Mouse (Mus musculus) lung, postnatal 0 days (tissue): ENCODE measurements around the gene Neurog1. TPM values are rescaled to one million over a fixed set of nuclear protein-coding genes. Genes with fewer than 3 reads are reported as not detected.

Source experiments
- ATAC-seq: fragments of 200-750 bp; cut with Nextera tagmentation; 2 replicates; pipeline ENCODE4 v1.8.0; 2017; ENCODE audit warnings: moderate library complexity
- DNase-seq: peaks from one replicate; pipeline ENCODE4 v3.0.0-alpha.2; 2016; ENCODE audit warnings: low spot score
- H3K27ac ChIP-seq: fragments of 300-500 bp; sonication (generic); 2 replicates; pipeline ENCODE4 v1.5.1; 2014; ENCODE audit warnings: antibody characterized with exemption, mild to moderate bottlenecking, low read length, mixed read lengths
- H3K27me3 ChIP-seq: fragments of 300-500 bp; sonication (generic); replicated peaks from 2 replicates; pipeline ENCODE4 v1.6.1; 2014; ENCODE audit warnings: low read length, mixed read lengths; ENCODE audit not compliant: insufficient read depth
- H3K36me3 ChIP-seq: fragments of 300-500 bp; sonication (generic); 2 replicates; pipeline ENCODE4 v1.6.1; 2014; ENCODE audit warnings: low read length, mixed read lengths; ENCODE audit not compliant: insufficient read depth
- H3K4me1 ChIP-seq: fragments of 300-500 bp; sonication (generic); 2 replicates; pipeline ENCODE4 v1.6.1; 2014; ENCODE audit warnings: antibody characterized with exemption, low read depth, low read length, mixed read lengths; ENCODE audit not compliant: insufficient read depth
- H3K4me2 ChIP-seq: fragments of 300-500 bp; sonication (generic); replicated peaks from 2 replicates; pipeline ENCODE4 v1.6.1; 2014; ENCODE audit warnings: low read depth, mild to moderate bottlenecking, low read length, moderate library complexity, mixed read lengths
- H3K4me3 ChIP-seq: fragments of 300-500 bp; sonication (generic); 2 replicates; pipeline ENCODE4 v1.5.1; 2014; ENCODE audit warnings: low read depth, low read length
- H3K9ac ChIP-seq: fragments of 300-500 bp; sonication (generic); replicated peaks from 2 replicates; pipeline ENCODE4 v1.6.1; 2014; ENCODE audit warnings: low read depth, mild to moderate bottlenecking
- H3K9me3 ChIP-seq: fragments of 300-500 bp; sonication (generic); 2 replicates; pipeline ENCODE4 v1.6.1; 2016; ENCODE audit warnings: low read length, mixed read lengths
- CTCF ChIP-seq: IDR thresholded peaks from 2 replicates; pipeline ENCODE4 v1.5.1; 2016; ENCODE audit warnings: antibody characterized with exemption, mild to moderate bottlenecking
- EP300 ChIP-seq: IDR thresholded peaks from 2 replicates; pipeline ENCODE4 v1.6.1; 2016; ENCODE audit warnings: antibody characterized with exemption, mild to moderate bottlenecking, control low read depth
- WGBS: fragments of 180-500 bp; shearing (Covaris S2); extraction: QIAGEN DNeasy Blood & Tissue Kit; methylation state at CpG from one replicate; pipeline ENCODE4 v1.1.7; 2014; 5-methylcytosine and 5-hydroxymethylcytosine counted together
- polyA plus RNA-seq: library from polyadenylated mRNA; unstranded; fragments of >200 nt; fragmentation: Nextera tagmentation; extraction: Ambion mirVana; gene quantifications from 2 replicates; pipeline ENCODE4 v1.2.1, GENCODE M21; 2015

The Neurog1 gene
- polyA plus RNA-seq, 1 experiment from 2014 or later: not detected

DNA sequence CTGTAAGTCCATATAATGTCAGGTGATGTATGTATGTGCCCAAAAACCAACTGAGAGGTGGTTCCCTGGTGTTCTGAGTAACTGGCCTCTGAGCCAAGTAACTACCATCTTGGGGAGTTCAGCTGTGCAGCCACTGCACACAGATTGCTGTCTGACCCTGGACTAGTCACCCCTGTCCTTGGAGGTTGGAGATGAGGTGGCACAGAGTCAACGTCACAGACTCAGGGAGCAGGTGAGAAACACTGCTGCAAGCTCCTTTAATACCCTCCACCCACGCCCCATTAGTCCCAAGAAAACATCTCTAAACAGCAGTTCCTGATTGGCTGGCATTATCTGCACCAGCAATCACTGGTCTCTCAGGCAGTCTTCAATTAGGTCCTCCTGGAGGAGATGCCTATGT is 23.2 kb upstream of the Neurog1 start:
- ATAC-seq (no peak), DNase-seq (no peak)
- Histone ChIP-seq H3K4me2 (no peak overlapping the region), H3K9ac (no peak overlapping the region), H3K27ac (no peak overlapping the region), H3K27me3 (no peaks in the 10 kb centered on the region), H3K36me3 (no peaks in the 10 kb centered on the region), H3K4me3 (no peak overlapping the region), H3K4me1 (no peaks in the 10 kb centered on the region), H3K9me3 (no peaks in the 10 kb centered on the region)
- TF ChIP-seq CTCF: no peak
- TF ChIP-seq EP300: no peak
- 40% methylated on average over 2 of the region's 2 CpGs for WGBS

DNA sequence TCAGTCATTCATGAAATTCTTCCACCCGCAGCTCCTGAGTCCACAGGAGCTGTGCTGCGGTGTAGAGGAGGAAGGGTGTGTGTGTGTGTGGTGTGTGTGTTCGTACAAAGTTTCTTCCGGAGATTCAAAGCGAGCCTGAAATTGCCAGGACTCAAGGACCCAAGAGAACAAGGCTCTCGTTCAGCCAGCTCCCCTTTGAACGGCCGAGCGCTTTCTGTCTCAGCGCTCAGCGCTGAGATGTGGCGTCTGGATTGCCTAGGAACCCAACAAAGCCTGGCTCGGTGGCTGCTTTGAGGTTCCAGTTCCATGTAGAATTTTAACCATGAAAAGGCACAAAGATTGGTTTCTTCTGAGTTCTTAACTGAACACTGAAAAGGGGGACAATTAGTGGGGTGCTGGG is 18.2 kb upstream of the Neurog1 start:
- DNase-seq (no peak), ATAC-seq (no peak)
- Histone ChIP-seq H3K4me1 (no peaks in the 10 kb centered on the region), H3K4me3 (no peak overlapping the region), H3K27me3 (no peaks in the 10 kb centered on the region), H3K4me2 (no peak overlapping the region), H3K36me3 (no peaks in the 10 kb centered on the region), H3K9ac (no peak overlapping the region), H3K9me3 (no peaks in the 10 kb centered on the region), H3K27ac (no peak overlapping the region)
- WGBS: 45% methylated on average over 13 of the region's 13 CpGs
- no peak for TF ChIP-seq EP300
- TF ChIP-seq CTCF: no peak

GRCm38 (mm10) chr13:56267396-56267795 is 15.4 kb upstream of the Neurog1 start:
- DNase-seq: no peak
- Histone ChIP-seq H3K36me3 (no peaks in the 10 kb centered on the region), H3K4me1 (no peaks in the 10 kb centered on the region), H3K4me3 (no peak overlapping the region), H3K4me2 (no peak overlapping the region), H3K27ac (no peak overlapping the region), H3K9ac (no peak overlapping the region), H3K27me3 (no peaks in the 10 kb centered on the region), H3K9me3 (no peaks in the 10 kb centered on the region)
- ATAC-seq: no peak
- 71% methylated on average over 4 of the region's 4 CpGs for WGBS
- TF ChIP-seq EP300: no peak
- peak; percentile 32; the same call in 1 of the 2 replicates for TF ChIP-seq CTCF

- WGBS: 36% methylated on average over 8 of the region's 8 CpGs
- H3K9me3 ChIP-seq: no peaks in the 10 kb centered on the region
- no peaks in the 10 kb centered on the region for H3K4me1 ChIP-seq
- ATAC-seq: peak; percentile 41; the same call in 1 of the 2 replicates
- no peaks in the 10 kb centered on the region for H3K27me3 ChIP-seq
- H3K4me3 ChIP-seq: no peak overlapping the region
- peak; percentile 66 for DNase-seq
- H3K36me3 ChIP-seq: no peaks in the 10 kb centered on the region
- H3K9ac ChIP-seq: no peak overlapping the region
- no peak overlapping the region for H3K27ac ChIP-seq
- no peak overlapping the region for H3K4me2 ChIP-seq
- peak; percentile 72 for TF ChIP-seq CTCF
- TF ChIP-seq EP300: no peak
Measured at GRCm38 (mm10) chr13:56266435-56266834, 14.5 kb upstream of the Neurog1 start.

GRCm38 (mm10) chr13:56265661-56266060 is 13.7 kb upstream of the Neurog1 start:
- Histone ChIP-seq H3K27ac (no peak overlapping the region), H3K9me3 (no peaks in the 10 kb centered on the region), H3K27me3 (0 out of 2 replicates have a peak, but pooled peaks cover 6% of the 10 kb centered on the region), H3K4me1 (no peaks in the 10 kb centered on the region), H3K4me3 (no peak overlapping the region), H3K9ac (no peak overlapping the region), H3K4me2 (no peak overlapping the region), H3K36me3 (no peaks in the 10 kb centered on the region)
- DNase-seq (no peak), ATAC-seq (no peak)
- TF ChIP-seq EP300 (no peak), CTCF (no peak)
- WGBS: 51% methylated on average over 5 of the region's 5 CpGs

- 35% methylated on average over 4 of the region's 4 CpGs for WGBS
- ATAC-seq (no peak), DNase-seq (no peak)
- Histone ChIP-seq H3K4me2 (no peak overlapping the region), H3K27me3 (peaks cover 38% of the 10 kb centered on the region), H3K9ac (no peak overlapping the region), H3K36me3 (no peaks in the 10 kb centered on the region), H3K4me3 (no peak overlapping the region), H3K9me3 (no peaks in the 10 kb centered on the region), H3K27ac (no peak overlapping the region), H3K4me1 (no peaks in the 10 kb centered on the region)
- no peak for TF ChIP-seq CTCF
- TF ChIP-seq EP300: no peak
Measured at GRCm38 (mm10) chr13:56262269-56262668, 10.3 kb upstream of the Neurog1 start.

DNA sequence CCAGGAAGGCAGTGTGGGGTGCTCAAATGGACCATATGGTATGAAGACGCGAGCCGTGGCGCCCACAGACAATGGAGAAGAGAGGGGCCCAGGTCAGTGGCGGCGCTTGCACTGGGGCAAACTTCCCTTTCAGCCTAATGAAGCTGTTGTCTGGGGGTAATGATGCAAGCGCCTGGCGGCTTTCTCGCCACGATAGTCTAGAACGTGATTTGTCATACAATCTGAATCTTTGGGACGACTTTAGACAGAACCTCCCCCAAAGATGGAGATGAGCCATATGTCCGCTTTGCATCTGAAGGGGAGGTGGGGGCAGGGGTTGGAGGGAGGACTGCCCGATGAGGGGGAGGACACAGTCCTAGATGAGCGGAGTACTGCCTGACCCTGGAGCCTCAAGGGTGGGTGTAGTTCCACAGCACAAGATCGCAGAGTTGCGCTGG is 8.4 kb upstream of the Neurog1 start:
- peaks cover 58% of the 10 kb centered on the region for H3K27me3 ChIP-seq
- H3K27ac ChIP-seq: no peak overlapping the region
- DNase-seq (no peak), ATAC-seq (no peak)
- no peak overlapping the region for H3K4me2 ChIP-seq
- no peaks in the 10 kb centered on the region for H3K4me1 ChIP-seq
- 3% methylated on average over 17 of the region's 17 CpGs for WGBS
- no peak overlapping the region for H3K4me3 ChIP-seq
- H3K9me3 ChIP-seq: no peaks in the 10 kb centered on the region
- H3K9ac ChIP-seq: no peak overlapping the region
- no peaks in the 10 kb centered on the region for H3K36me3 ChIP-seq
- no peak for TF ChIP-seq EP300
- no peak for TF ChIP-seq CTCF
